Mouse (Mus musculus) gastrocnemius, postnatal 14 days (tissue): ENCODE results near the gene Gabra5. TPM values are rescaled to one million over a fixed set of nuclear protein-coding genes. Genes with fewer than 3 reads are reported as not detected.

Source experiments
- DNase-seq: peaks from one replicate; pipeline ENCODE4 v3.0.0; 2021; ENCODE audit warnings: mixed read lengths
- intact Hi-C: fragments of 180-260 bp; cut with DNase I; formaldehyde crosslinking; loops from one replicate; pipeline ENCODE4 v1.15.1; 2025; ENCODE audit warnings: low total_unique reads
- long read RNA-seq, 2 experiments: library from polyadenylated mRNA; stranded (forward); transcript quantifications; one replicate each; pipeline ENCODE4 v2.0.0; 2021
- total RNA-seq, 2 experiments: library from RNA; stranded (reverse); gene quantifications; 2 replicates each; pipeline ENCODE4 v1.2.3; 2021

Gene Gabra5
- not detected for total RNA-seq
- long read RNA-seq, experiment 1 = 0 reads
- long read RNA-seq, experiment 2 = 0 reads

GRCm38 (mm10) chr7:57509681-57510141, at the start of gene Gabra5:
Gene Gabra5 (minus strand): TSS chr7:57510059.
- no peak for DNase-seq
- intact Hi-C loops = no loop called here

- intact Hi-C loops = no loop called here
These were observed 28.7 kb upstream of the Gabra5 start for GRCm38 (mm10) chr7:57538565-57538964.

GRCm38 (mm10) chr7:57532676-57533075, 22.8 kb upstream of the Gabra5 start:
- intact Hi-C loops = no loop called here
- no peak for DNase-seq

More at GRCm38 (mm10) chr7:57538565-57538964, 28.7 kb upstream of the Gabra5 start:
- no peak for DNase-seq

GRCm38 (mm10) chr7:57529954-57530353, 20.1 kb upstream of the Gabra5 start:
- no peak for DNase-seq
- intact Hi-C loops = no loop called here

GRCm38 (mm10) chr7:57529451-57529850, 19.6 kb upstream of the Gabra5 start:
- no peak for DNase-seq
- intact Hi-C loops = no loop called here

- no peak for DNase-seq
- intact Hi-C loops = no loop called here
These were observed 3.1 kb upstream of the Gabra5 start for GRCm38 (mm10) chr7:57512955-57513354.

- intact Hi-C loops = no loop called here
- DNase-seq = no peak
These were observed 813 bp downstream of the Gabra5 start for GRCm38 (mm10) chr7:57508860-57509632.

GRCm38 (mm10) chr7:57502809-57503208, 7.0 kb downstream of the Gabra5 start:
- intact Hi-C loops = no loop called here
- no peak for DNase-seq

GRCm38 (mm10) chr7:57491795-57492194, 18.1 kb downstream of the Gabra5 start:
- intact Hi-C loops = no loop called here
- no peak for DNase-seq

GRCm38 (mm10) chr7:57486907-57487306, 23.0 kb downstream of the Gabra5 start:
- intact Hi-C loops = no loop called here
- DNase-seq = no peak

GRCm38 (mm10) chr7:57482896-57483295, 27.0 kb downstream of the Gabra5 start:
- DNase-seq = no peak
- intact Hi-C loops = no loop called here

- DNase-seq = peak; percentile 4
- intact Hi-C loops = no loop called here
These were observed 35.9 kb downstream of the Gabra5 start for GRCm38 (mm10) chr7:57473811-57474525.

GRCm38 (mm10) chr7:57471316-57471715, 38.5 kb downstream of the Gabra5 start:
- no peak for DNase-seq
- intact Hi-C loops = no loop called here

GRCm38 (mm10) chr7:57460354-57460753, 49.5 kb downstream of the Gabra5 start:
- intact Hi-C loops = no loop called here
- DNase-seq = no peak

GRCm38 (mm10) chr7:57448239-57448638, 61.6 kb downstream of the Gabra5 start:
- DNase-seq = no peak
- intact Hi-C loops = no loop called here

GRCm38 (mm10) chr7:57422675-57423074, 87.2 kb downstream of the Gabra5 start:
- intact Hi-C loops = no loop called here

GRCm38 (mm10) chr7:57421044-57421443, 88.8 kb downstream of the Gabra5 start:
- intact Hi-C loops = no loop called here
- DNase-seq = no peak

More at GRCm38 (mm10) chr7:57422675-57423074, 87.2 kb downstream of the Gabra5 start:
- no peak for DNase-seq

- intact Hi-C loops = no loop called here
- DNase-seq = no peak
These were observed 90.5 kb downstream of the Gabra5 start, which contains the start of gene Gabrb3 for GRCm38 (mm10) chr7:57419392-57419791. Gene Gabrb3 (plus strand): TSS chr7:57419692.

GRCm38 (mm10) chr7:57412896-57413295, 97.0 kb downstream of the Gabra5 start:
- intact Hi-C loops = no loop called here
- DNase-seq = no peak

GRCm38 (mm10) chr7:57411163-57411562, 98.7 kb downstream of the Gabra5 start:
- intact Hi-C loops = no loop called here
- DNase-seq = no peak

- DNase-seq = no peak
- intact Hi-C loops = no loop called here
These were observed 116.3 kb downstream of the Gabra5 start for GRCm38 (mm10) chr7:57393551-57393950.
